In genomic region chr6:49523184-49523583, GRCm38 (mm10) we compare ENCODE assay signal across 9 mouse cellular contexts.
DNase-seq lines count a peak whose midpoint lies in the region; TF ChIP-seq lines count a peak whose summit lies in the region.
"Had no signal": no experiment of that assay in that cellular context is flagged by ENCODE, and none has a peak within 500 bp of the region (broad histone marks: within the 10 kb centered on the region; RNA-seq: fewer than 3 reads in every experiment).

No protein-coding gene starts in this region.

- no peak overlapping the region for H3K9ac ChIP-seq in CH12.LX (ENCODE audit: insufficient read depth, low read depth)

- peak; percentile 85 for TF ChIP-seq RAD21 in CH12.LX (IDR thresholded peaks at IDR 0.05; ENCODE audit: low read depth, low read length)

- H3K9me3 ChIP-seq in CH12.LX (replicated peaks; ENCODE audit: low read length), result no peaks in the 10 kb centered on the region

- peak; percentile 4 for DNase-seq in cerebellum, adult 11-12 months
- DNase-seq in cerebellum, postnatal 4 days (ENCODE audit: low spot score in 2 of 2), result no peak
- DNase-seq in kidney, postnatal 4 days, result peak; percentile 10 to 26
- no peak for DNase-seq in kidney, adult 8-10 months
- peak; percentile 35 for DNase-seq in CH12.LX (ENCODE audit: extremely low read depth)
- no peak for DNase-seq in urinary bladder, postnatal 36 days (ENCODE audit: low spot score in 2 of 2)
- DNase-seq in urinary bladder, postnatal 25 days (ENCODE audit: low spot score), result no peak

- no peak for TF ChIP-seq POLR2A in CH12.LX (IDR thresholded peaks at IDR 0.05; ENCODE audit: low read depth, low read length)
- TF ChIP-seq POLR2A in cortical plate, adult 2 months (IDR thresholded peaks at IDR 0.05; ENCODE audit: extremely low read depth, insufficient read depth, low read length), result no peak

- dilution Hi-C loops in CH12.LX (cut with MboI; ENCODE audit: extremely low pct_ligation_motif_present, extremely low pct_unique_long_range_greater_than_20kb, low sequenced_read_pairs), result no loop called here

- peak in 1 of 2 experiments; percentile 88; a peak in 2 of 4 replicates for TF ChIP-seq CTCF in CH12.LX (conservative IDR thresholded peaks at IDR 0.05 in 1 of 2, IDR thresholded peaks at IDR 0.05 in 1 of 2; ENCODE audit: low read depth in 2 of 2, low read length in 2 of 2)
- peak; percentile 49 for TF ChIP-seq CTCF in cortical plate, adult 2 months (IDR thresholded peaks at IDR 0.05; ENCODE audit: extremely low read depth, insufficient read depth, low read length)

- in situ Hi-C loops in CH12.LX (cut with MboI; ENCODE audit: low pct_ligation_motif_present, low pct_unique_long_range_greater_than_20kb, low sequenced_read_pairs), result loop anchor here (25.0 kb wide), 3 partner anchors 589 to 1014 kb away; partner anchors contain the start of gene Mpp6

- H3K36me3 ChIP-seq in CH12.LX (replicated peaks in 1 of 2; ENCODE audit: control insufficient read depth in 1 of 2, insufficient read depth in 1 of 2, low read length in 1 of 2), result no peaks in the 10 kb centered on the region

- no peak for TF ChIP-seq EP300 in CH12.LX (IDR thresholded peaks at IDR 0.05; ENCODE audit: low read length)

- H3K4me1 ChIP-seq in CH12.LX (ENCODE audit: control insufficient read depth in 1 of 2, insufficient read depth in 2 of 2), result peaks cover 0 to 3% of the 10 kb centered on the region in 2 experiments; a peak in 1 of 4 replicates
- H3K4me1 ChIP-seq in cortical plate, adult 2 months (ENCODE audit: control insufficient read depth, insufficient read depth, low read length), result no peaks in the 10 kb centered on the region

- H3K27me3 ChIP-seq in CH12.LX (replicated peaks), result no peaks in the 10 kb centered on the region

- no peak overlapping the region for H3K4me2 ChIP-seq in CH12.LX (ENCODE audit: insufficient read depth, low read depth, poor library complexity, severe bottlenecking)

- no peak overlapping the region for H3K4me3 ChIP-seq in CH12.LX (replicated peaks in 1 of 3; ENCODE audit: low read depth in 2 of 3, low read length in 2 of 3, poor library complexity in 1 of 3)
- H3K4me3 ChIP-seq in cortical plate, adult 2 months (ENCODE audit: insufficient read depth, low read length), result no peak overlapping the region
- H3K4me3 ChIP-seq: erythroblast, embryonic 14.5 days had no signal

- no peaks in the 10 kb centered on the region for H3K79me2 ChIP-seq in CH12.LX (replicated peaks; ENCODE audit: control insufficient read depth, extremely low read depth, insufficient read depth, poor library complexity, severe bottlenecking)

- no peak overlapping the region for H3K27ac ChIP-seq in CH12.LX (ENCODE audit: insufficient read depth, low read depth)
- no peak overlapping the region for H3K27ac ChIP-seq in cortical plate, adult 2 months (ENCODE audit: insufficient read depth, low read length)

TF ChIP-seq in CH12.LX, 34 proteins besides CTCF, POLR2A, EP300 and RAD21:
- TF ChIP-seq JUND (conservative IDR thresholded peaks at IDR 0.05; ENCODE audit: low read depth, low read length), result no peak
- peak; percentile 50; the same call in 1 of the 2 replicates for TF ChIP-seq ZC3H11A (IDR thresholded peaks at IDR 0.05; ENCODE audit: low read depth, low read length)
- TF ChIP-seq MAZ (IDR thresholded peaks at IDR 0.05; ENCODE audit: low read depth, low read length), result no peak
- TF ChIP-seq KAT2A (IDR thresholded peaks at IDR 0.05; ENCODE audit: insufficient replicate concordance, low read length), result no peak
- no peak for TF ChIP-seq TBP (conservative IDR thresholded peaks at IDR 0.05; ENCODE audit: low read depth, low read length)
- TF ChIP-seq SMC3 (IDR thresholded peaks at IDR 0.05; ENCODE audit: low read depth, low read length), result peak; percentile 77

Comparison
In these comparisons a context has a peak if more than half of its experiments do, and no peak if none do; other contexts are left out.
1. DNase-seq: peak in cerebellum, adult 11-12 months (single experiment), kidney, postnatal 4 days (2 of 2) and CH12.LX (single experiment); none in cerebellum, postnatal 4 days (0 of 2), kidney, adult 8-10 months (0 of 2), urinary bladder, postnatal 36 days (0 of 2) and urinary bladder, postnatal 25 days (single experiment).